In genomic region chr6:56906121-56906846, GRCm38 (mm10) we compare ENCODE assay signal across 18 mouse cellular contexts. TPM values are rescaled to one million over a fixed set of nuclear protein-coding genes. Genes with fewer than 3 reads are reported as not detected.
DNase-seq lines count a peak whose midpoint lies in the region; ATAC-seq and TF ChIP-seq lines count a peak whose summit lies in the region.
"Had no signal": no experiment of that assay in that cellular context is flagged by ENCODE, and none has a peak within 500 bp of the region (broad histone marks: within the 10 kb centered on the region; RNA-seq: fewer than 3 reads in every experiment).

No protein-coding gene starts in this region.

- no peak overlapping the region for H3K4me3 ChIP-seq in kidney, embryonic 14.5 days (ENCODE audit: low read length)
- H3K4me3 ChIP-seq in kidney, postnatal 0 days (replicated peaks; ENCODE audit: low read depth, low read length) = no peak overlapping the region
- H3K4me3 ChIP-seq in liver, embryonic 13.5 days (replicated peaks) = no peak overlapping the region
- H3K4me3 ChIP-seq: heart, adult 2 months; limb, embryonic 15.5 days had no signal

- no peaks in the 10 kb centered on the region for H3K36me3 ChIP-seq in kidney, embryonic 14.5 days (ENCODE audit: control insufficient read depth, insufficient read depth, low read length)
- H3K36me3 ChIP-seq in kidney, postnatal 0 days (ENCODE audit: insufficient read depth, low read length) = no peaks in the 10 kb centered on the region
- H3K36me3 ChIP-seq in liver, embryonic 13.5 days = peaks cover 11% of the 10 kb centered on the region
- H3K36me3 ChIP-seq: limb, embryonic 15.5 days had no signal

- TF ChIP-seq CTCF in kidney, postnatal 0 days (IDR thresholded peaks at IDR 0.05; ENCODE audit: low read depth) = no peak

- peaks cover 9% of the 10 kb centered on the region; the same call in 1 of the 2 replicates for H3K4me1 ChIP-seq in kidney, embryonic 14.5 days (ENCODE audit: control insufficient read depth, insufficient read depth, low read length)
- peaks cover 11% of the 10 kb centered on the region for H3K4me1 ChIP-seq in kidney, postnatal 0 days (replicated peaks; ENCODE audit: insufficient read depth, low read length)
- H3K4me1 ChIP-seq in liver, embryonic 13.5 days (replicated peaks) = peaks cover 97% of the 10 kb centered on the region

- no peak for ATAC-seq in kidney, embryonic 14.5 days (ENCODE audit: low FRiP score, low TSS enrichment)
- ATAC-seq in erythroblast, adult 5-6 weeks (replicated peaks; ENCODE audit: low FRiP score, poor library complexity, severe bottlenecking) = peak; percentile 32
- ATAC-seq in kidney, postnatal 0 days (replicated peaks; ENCODE audit: low FRiP score, low read depth) = 0 out of 2 replicates have a peak, but pooled peaks have one; percentile 42
- no peak for ATAC-seq in liver, embryonic 13.5 days (ENCODE audit: low read depth)
- ATAC-seq: hindbrain, postnatal 0 days; midbrain, embryonic 16.5 days had no signal

- no peak overlapping the region for H3K27ac ChIP-seq in kidney, embryonic 14.5 days (ENCODE audit: low read depth, low read length)
- H3K27ac ChIP-seq in kidney, postnatal 0 days = no peak overlapping the region
- H3K27ac ChIP-seq in liver, embryonic 13.5 days = peak overlapping the region; percentile 98
- H3K27ac ChIP-seq: heart, adult 2 months; hindbrain, postnatal 0 days; limb, embryonic 15.5 days had no signal

- no peaks in the 10 kb centered on the region for H3K9me3 ChIP-seq in kidney, embryonic 14.5 days (ENCODE audit: control insufficient read depth, low read length)
- H3K9me3 ChIP-seq in kidney, postnatal 0 days (replicated peaks; ENCODE audit: low read length) = no peaks in the 10 kb centered on the region
- no peaks in the 10 kb centered on the region for H3K9me3 ChIP-seq in liver, embryonic 13.5 days (replicated peaks)
- H3K9me3 ChIP-seq: limb, embryonic 15.5 days had no signal

- no peak overlapping the region for H3K9ac ChIP-seq in kidney, embryonic 14.5 days (ENCODE audit: low read depth, low read length)
- no peak overlapping the region for H3K9ac ChIP-seq in kidney, postnatal 0 days (ENCODE audit: low read depth, low read length)
- H3K9ac ChIP-seq in liver, embryonic 13.5 days = peak overlapping the region; percentile 39; the same call in 1 of the 2 replicates
- H3K9ac ChIP-seq: limb, embryonic 15.5 days had no signal

- WGBS in kidney, embryonic 14.5 days = 82% methylated on average over 8 of the region's 8 CpGs
- WGBS in kidney, postnatal 0 days = 74% methylated on average over 8 of the region's 8 CpGs
- 62% methylated on average over 8 of the region's 8 CpGs for WGBS in liver, embryonic 13.5 days (ENCODE audit: insufficient replicate concordance)

- DNase-seq in kidney, adult 11 months = peak; percentile 63
- no peak for DNase-seq in kidney, postnatal 0 days (ENCODE audit: low spot score)
- DNase-seq in liver, embryonic 13.5 days = no peak
- DNase-seq in thymus, postnatal 4 days = no peak
- no peak for DNase-seq in embryo, embryonic 9.5 days (ENCODE audit: extremely low spot score)
- no peak for DNase-seq in left cerebral cortex, adult 9 months (ENCODE audit: low spot score in 2 of 2)
- DNase-seq: adrenal gland, postnatal 25 days; cerebellum, adult 11-12 months; cerebellum, postnatal 14 days; gastrocnemius, postnatal 14 days; heart, adult 2 months; lung, postnatal 10 days had no signal

- H3K4me2 ChIP-seq in kidney, embryonic 14.5 days (replicated peaks; ENCODE audit: low read depth, low read length) = no peak overlapping the region
- no peak overlapping the region for H3K4me2 ChIP-seq in kidney, postnatal 0 days (ENCODE audit: low read length)
- H3K4me2 ChIP-seq in liver, embryonic 13.5 days = peak overlapping the region; percentile 23
- H3K4me2 ChIP-seq: limb, embryonic 15.5 days had no signal

- no peaks in the 10 kb centered on the region for H3K27me3 ChIP-seq in kidney, embryonic 14.5 days (ENCODE audit: control insufficient read depth, insufficient read depth, low read length)
- no peaks in the 10 kb centered on the region for H3K27me3 ChIP-seq in kidney, postnatal 0 days (ENCODE audit: insufficient read depth, low read length)
- H3K27me3 ChIP-seq in liver, embryonic 13.5 days = no peaks in the 10 kb centered on the region
- H3K27me3 ChIP-seq: limb, embryonic 15.5 days had no signal

RNA-seq across cellular contexts. Expression of gene Nt5c3, which starts 17.4 kb away (rescaled TPM):
- 59.3 and 61.7 TPM in 2 replicates for polyA plus RNA-seq in kidney, embryonic 14.5 days (2014; fragmentation: Nextera tagmentation; extraction: Ambion mirVana)
- 1,582 and 1,701 TPM in 2 replicates for total RNA-seq in erythroblast, adult 5-6 weeks (2015; ENCODE audit: low replicate concordance)
- total RNA-seq in erythroblast, adult 5-6 weeks (2017; ENCODE audit: low replicate concordance) = 1,564 and 2,163 TPM in 2 replicates
- polyA plus RNA-seq in kidney, postnatal 0 days (2015; fragmentation: Nextera tagmentation; extraction: Ambion mirVana) = 82.4 and 85.9 TPM in 2 replicates
- 244 and 274 TPM in 2 replicates for polyA plus RNA-seq in liver, embryonic 13.5 days (2015; fragmentation: Nextera tagmentation; extraction: Ambion mirVana)

RNA-seq across cellular contexts. Expression of gene Vmn1r4, which starts 17.5 kb away (rescaled TPM):
- 0.19 and 0.24 TPM in 2 replicates for polyA plus RNA-seq in kidney, embryonic 14.5 days (2014; fragmentation: Nextera tagmentation; extraction: Ambion mirVana)
- 1.5 TPM in 1 of 2 replicates, not detected in the other for total RNA-seq in erythroblast, adult 5-6 weeks (2015; ENCODE audit: low replicate concordance)
- total RNA-seq in erythroblast, adult 5-6 weeks (2017; ENCODE audit: low replicate concordance) = 0.56 and 1.7 TPM in 2 replicates
- 0.28 and 0.62 TPM in 2 replicates for polyA plus RNA-seq in kidney, postnatal 0 days (2015; fragmentation: Nextera tagmentation; extraction: Ambion mirVana)
- 0.15 and 0.19 TPM in 2 replicates for polyA plus RNA-seq in liver, embryonic 13.5 days (2015; fragmentation: Nextera tagmentation; extraction: Ambion mirVana)
- total RNA-seq: megakaryocyte-erythroid progenitor cell, adult 5-6 weeks had no signal

Comparison
In these comparisons a context has a peak if more than half of its experiments do, and no peak if none do; other contexts are left out.
1. ATAC-seq: peak in erythroblast, adult 5-6 weeks (single experiment) and kidney, postnatal 0 days (single experiment); none in kidney, embryonic 14.5 days (single experiment) and liver, embryonic 13.5 days (single experiment).